Mouse (Mus musculus): ENCODE measurements around the gene Pank1. TPM values are rescaled to one million over a fixed set of nuclear protein-coding genes. Genes with fewer than 3 reads are reported as not detected.

Pank1 gene
- total and polyA plus RNA-seq, 3 experiments, result 1.8 to 3.2 (median 2.9) TPM

DNA sequence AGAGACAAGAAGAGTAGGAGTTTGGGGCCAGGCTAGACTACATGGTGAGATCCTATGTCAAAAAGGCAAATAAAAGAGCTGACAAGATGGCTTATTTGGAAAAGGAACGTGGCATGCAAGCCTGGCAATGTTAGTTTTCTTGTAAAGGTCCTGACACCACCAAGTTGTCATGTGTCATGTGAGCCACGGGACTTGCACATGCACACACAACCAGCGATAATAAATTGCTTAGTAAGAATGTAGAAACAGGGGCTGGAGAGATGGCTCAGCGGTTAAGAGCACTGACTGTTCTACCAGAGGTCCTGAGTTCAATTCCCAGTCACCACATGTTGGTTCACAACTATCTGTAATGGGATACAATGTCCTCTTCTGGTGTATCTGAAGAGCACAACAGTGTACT is 7.1 kb upstream of the Pank1 start:
- dilution Hi-C loops (cut with MboI; ENCODE audit: extremely low pct_ligation_motif_present, extremely low pct_unique_long_range_greater_than_20kb, low sequenced_read_pairs), result no loop called here
- DNase-seq (ENCODE audit: extremely low read depth), result no peak
- no peak overlapping the region for H3K4me2 ChIP-seq (ENCODE audit: insufficient read depth, low read depth, poor library complexity, severe bottlenecking)
- no peak overlapping the region for H3K9ac ChIP-seq (ENCODE audit: insufficient read depth, low read depth)
- H3K9me3 ChIP-seq (replicated peaks; ENCODE audit: low read length), result peaks cover 5% of the 10 kb centered on the region
- H3K27ac ChIP-seq (ENCODE audit: insufficient read depth, low read depth), result no peak overlapping the region
- no peaks in the 10 kb centered on the region for H3K36me3 ChIP-seq (replicated peaks in 1 of 2; ENCODE audit: control insufficient read depth in 1 of 2, insufficient read depth in 1 of 2, low read length in 1 of 2)
- in situ Hi-C loops (cut with MboI; ENCODE audit: low pct_ligation_motif_present, low pct_unique_long_range_greater_than_20kb, low sequenced_read_pairs), result no loop called here
- TF ChIP-seq ZKSCAN1 (IDR thresholded peaks at IDR 0.05; ENCODE audit: borderline replicate concordance, low read depth, low read length), result no peak
- no peak for TF ChIP-seq JUND (conservative IDR thresholded peaks at IDR 0.05; ENCODE audit: low read depth, low read length)
- TF ChIP-seq USF1 (IDR thresholded peaks at IDR 0.05; ENCODE audit: low read depth, low read length), result no peak
- no peak for TF ChIP-seq SIN3A (IDR thresholded peaks at IDR 0.05; ENCODE audit: low read length)
- TF ChIP-seq RAD21 (IDR thresholded peaks at IDR 0.05; ENCODE audit: low read depth, low read length), result no peak
- TF ChIP-seq MEF2A (IDR thresholded peaks at IDR 0.05; ENCODE audit: borderline replicate concordance, low read depth, low read length), result no peak
- TF ChIP-seq MAFK (IDR thresholded peaks at IDR 0.05; ENCODE audit: insufficient replicate concordance, low read length), result no peak
- no peak for TF ChIP-seq POLR2AphosphoS2 (IDR thresholded peaks at IDR 0.05; ENCODE audit: low read depth, low read length)
- H3K4me1 ChIP-seq (ENCODE audit: control insufficient read depth in 1 of 2, insufficient read depth in 2 of 2), result peaks cover 0 to 11% of the 10 kb centered on the region in 2 experiments; a peak in 2 of 4 replicates
- no peaks in the 10 kb centered on the region for H3K79me2 ChIP-seq (replicated peaks; ENCODE audit: control insufficient read depth, extremely low read depth, insufficient read depth, poor library complexity, severe bottlenecking)
- H3K4me3 ChIP-seq (replicated peaks in 1 of 3; ENCODE audit: low read depth in 2 of 3, low read length in 2 of 3, poor library complexity in 1 of 3), result no peak overlapping the region
- H3K27me3 ChIP-seq (replicated peaks), result no peaks in the 10 kb centered on the region

DNA sequence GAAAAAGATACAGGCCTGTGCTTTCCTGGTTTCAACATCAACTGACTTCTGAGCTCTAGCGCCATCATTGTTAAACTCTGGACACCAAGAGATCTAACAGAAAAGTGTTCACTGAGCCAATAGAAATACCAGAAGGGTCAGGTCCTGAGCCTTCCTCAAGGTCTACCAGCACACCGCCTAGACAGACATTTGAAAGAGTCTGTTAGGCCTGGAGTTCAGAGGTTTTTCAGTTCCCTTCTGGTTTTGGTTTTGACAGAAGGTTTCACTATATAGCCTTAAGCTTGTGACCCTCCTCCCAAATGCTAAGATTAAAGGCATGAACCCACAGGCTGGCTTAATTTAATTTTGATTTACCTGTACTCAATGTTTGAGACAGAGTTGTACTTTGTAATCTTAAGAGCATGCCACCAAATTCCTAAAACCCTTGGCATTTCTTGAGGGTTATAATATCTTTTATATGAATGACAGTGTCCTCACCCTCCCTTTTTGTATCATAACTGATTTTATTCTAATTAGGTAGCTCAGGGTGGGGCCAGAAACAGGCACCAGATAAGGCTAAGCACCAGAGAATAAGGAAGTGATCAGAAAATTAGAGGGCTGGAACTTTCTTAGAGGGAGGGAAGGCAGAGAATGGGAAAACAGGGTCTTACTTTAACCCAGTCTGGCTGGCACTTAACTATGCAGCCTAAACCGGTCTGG is 4.4 kb upstream of the Pank1 start:
- Histone ChIP-seq H3K36me3 (replicated peaks in 1 of 2; ENCODE audit: control insufficient read depth in 1 of 2, insufficient read depth in 1 of 2, low read length in 1 of 2) (no peaks in the 10 kb centered on the region), H3K27me3 (replicated peaks) (peaks cover 2% of the 10 kb centered on the region), H3K4me2 (ENCODE audit: insufficient read depth, low read depth, poor library complexity, severe bottlenecking) (no peak overlapping the region), H3K79me2 (replicated peaks; ENCODE audit: control insufficient read depth, extremely low read depth, insufficient read depth, poor library complexity, severe bottlenecking) (no peaks in the 10 kb centered on the region), H3K4me1 (ENCODE audit: control insufficient read depth in 1 of 2, insufficient read depth in 2 of 2) (peaks cover 0 to 19% of the 10 kb centered on the region in 2 experiments; a peak in 2 of 4 replicates), H3K27ac (ENCODE audit: insufficient read depth, low read depth) (no peak overlapping the region), H3K9me3 (replicated peaks; ENCODE audit: low read length) (peaks cover 5% of the 10 kb centered on the region), H3K4me3 (replicated peaks in 1 of 3; ENCODE audit: low read depth in 2 of 3, low read length in 2 of 3, poor library complexity in 1 of 3) (no peak overlapping the region), H3K9ac (ENCODE audit: insufficient read depth, low read depth) (no peak overlapping the region)
- DNase-seq (ENCODE audit: extremely low read depth), result peak; percentile 54
- dilution Hi-C loops (cut with MboI; ENCODE audit: extremely low pct_ligation_motif_present, extremely low pct_unique_long_range_greater_than_20kb, low sequenced_read_pairs), result no loop called here
- TF ChIP-seq CTCF (conservative IDR thresholded peaks at IDR 0.05 in 1 of 2, IDR thresholded peaks at IDR 0.05 in 1 of 2; ENCODE audit: low read depth in 2 of 2, low read length in 2 of 2), result 0 out of 4 replicates have a peak, but pooled peaks of 1 of the 2 experiments have one; percentile 17
- TF ChIP-seq JUND (conservative IDR thresholded peaks at IDR 0.05; ENCODE audit: low read depth, low read length), result no peak
- TF ChIP-seq EP300 (IDR thresholded peaks at IDR 0.05; ENCODE audit: low read length), result peak; percentile 70; the same call in 1 of the 2 replicates
- no peak for TF ChIP-seq ETS1 (conservative IDR thresholded peaks at IDR 0.05; ENCODE audit: low read depth, low read length)
- peak; percentile 79 for TF ChIP-seq IRF4 (IDR thresholded peaks at IDR 0.05; ENCODE audit: low read depth, low read length)
- TF ChIP-seq SIN3A (IDR thresholded peaks at IDR 0.05; ENCODE audit: low read length), result peak; percentile 35; the same call in 1 of the 2 replicates
- no peak for TF ChIP-seq E2F4 (IDR thresholded peaks at IDR 0.05; ENCODE audit: insufficient replicate concordance, low read depth, low read length)
- in situ Hi-C loops (cut with MboI; ENCODE audit: low pct_ligation_motif_present, low pct_unique_long_range_greater_than_20kb, low sequenced_read_pairs), result no loop called here

Measured in CH12.LX (cell line).